Mouse (Mus musculus): ENCODE measurements around the gene Bpifb6. TPM values are rescaled to one million over a fixed set of nuclear protein-coding genes. Genes with fewer than 3 reads are reported as not detected.

Gene Bpifb6
- total RNA-seq (2017) = not detected in 2 replicates

DNA sequence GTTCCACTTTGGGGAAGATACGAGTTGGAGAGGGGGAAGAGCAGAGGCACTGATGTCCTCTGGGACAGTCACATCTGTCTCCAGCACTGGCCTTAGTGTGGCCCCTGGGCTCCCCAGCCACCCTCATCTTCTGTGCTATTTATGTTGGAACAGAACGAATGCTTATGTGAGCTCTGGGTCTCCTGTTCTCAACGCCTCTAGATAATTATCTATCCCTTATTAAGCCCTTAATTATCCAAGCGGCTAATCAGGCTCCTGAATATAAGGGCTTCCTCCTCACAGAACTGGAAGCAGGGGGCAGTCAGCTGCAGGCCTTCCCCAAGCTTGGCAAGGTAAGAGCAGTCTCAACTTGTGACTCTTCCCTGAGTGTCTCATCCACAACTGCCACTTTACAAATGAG lies at the start of gene Bpifb6:
TSS of gene Bpifb6 (plus strand) at position 301 of the 400 bp plus-strand sequence.
- no peak for ATAC-seq (replicated peaks in 1 of 2; ENCODE audit: insufficient read depth in 1 of 2, low FRiP score in 2 of 2, low TSS enrichment in 1 of 2, low read depth in 1 of 2, poor library complexity in 2 of 2, severe bottlenecking in 2 of 2)

GRCm38 (mm10) chr2:153851030-153851360 lies 49.2 kb upstream of the Bpifb6 start:
- ATAC-seq (replicated peaks in 1 of 2; ENCODE audit: insufficient read depth in 1 of 2, low FRiP score in 2 of 2, low TSS enrichment in 1 of 2, low read depth in 1 of 2, poor library complexity in 2 of 2, severe bottlenecking in 2 of 2) = peak; percentile 74 to 83

GRCm38 (mm10) chr2:153853544-153853943 lies 46.6 kb upstream of the Bpifb6 start:
- no peak for ATAC-seq (replicated peaks in 1 of 2; ENCODE audit: insufficient read depth in 1 of 2, low FRiP score in 2 of 2, low TSS enrichment in 1 of 2, low read depth in 1 of 2, poor library complexity in 2 of 2, severe bottlenecking in 2 of 2)

DNA sequence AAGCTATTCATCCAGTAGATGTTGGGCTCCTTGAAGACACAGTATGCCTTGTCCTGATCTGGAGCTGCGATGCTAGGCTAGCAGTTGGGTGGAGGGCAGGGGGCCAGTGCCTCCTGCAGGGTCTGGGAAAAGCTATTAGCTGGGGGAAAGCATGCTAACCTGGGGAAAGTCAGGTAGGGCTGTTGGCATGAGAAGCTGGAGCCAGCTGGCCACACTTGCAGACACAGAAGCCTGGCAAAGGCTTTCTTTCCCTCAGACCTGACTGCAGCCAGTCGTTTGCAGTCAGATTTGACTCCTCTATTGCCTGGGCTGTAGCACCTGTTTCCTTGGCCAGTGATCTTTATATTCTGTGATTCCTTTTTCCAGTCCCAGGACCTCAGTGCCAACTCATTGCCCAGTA lies 40.6 kb upstream of the Bpifb6 start:
- ATAC-seq (replicated peaks in 1 of 2; ENCODE audit: insufficient read depth in 1 of 2, low FRiP score in 2 of 2, low TSS enrichment in 1 of 2, low read depth in 1 of 2, poor library complexity in 2 of 2, severe bottlenecking in 2 of 2) = no peak

GRCm38 (mm10) chr2:153860315-153860714 lies 39.9 kb upstream of the Bpifb6 start:
- no peak for ATAC-seq (replicated peaks in 1 of 2; ENCODE audit: insufficient read depth in 1 of 2, low FRiP score in 2 of 2, low TSS enrichment in 1 of 2, low read depth in 1 of 2, poor library complexity in 2 of 2, severe bottlenecking in 2 of 2)

- no peak for ATAC-seq (replicated peaks in 1 of 2; ENCODE audit: insufficient read depth in 1 of 2, low FRiP score in 2 of 2, low TSS enrichment in 1 of 2, low read depth in 1 of 2, poor library complexity in 2 of 2, severe bottlenecking in 2 of 2)
Observed at GRCm38 (mm10) chr2:153860715-153861114, 39.5 kb upstream of the Bpifb6 start.

GRCm38 (mm10) chr2:153861960-153862359 lies 38.2 kb upstream of the Bpifb6 start:
- no peak for ATAC-seq (replicated peaks in 1 of 2; ENCODE audit: insufficient read depth in 1 of 2, low FRiP score in 2 of 2, low TSS enrichment in 1 of 2, low read depth in 1 of 2, poor library complexity in 2 of 2, severe bottlenecking in 2 of 2)

GRCm38 (mm10) chr2:153870984-153871383 lies 29.2 kb upstream of the Bpifb6 start, which contains the start of gene Sun5:
Gene Sun5, minus strand, starts transcription at chr2:153871084.
- no peak for ATAC-seq (replicated peaks in 1 of 2; ENCODE audit: insufficient read depth in 1 of 2, low FRiP score in 2 of 2, low TSS enrichment in 1 of 2, low read depth in 1 of 2, poor library complexity in 2 of 2, severe bottlenecking in 2 of 2)

DNA sequence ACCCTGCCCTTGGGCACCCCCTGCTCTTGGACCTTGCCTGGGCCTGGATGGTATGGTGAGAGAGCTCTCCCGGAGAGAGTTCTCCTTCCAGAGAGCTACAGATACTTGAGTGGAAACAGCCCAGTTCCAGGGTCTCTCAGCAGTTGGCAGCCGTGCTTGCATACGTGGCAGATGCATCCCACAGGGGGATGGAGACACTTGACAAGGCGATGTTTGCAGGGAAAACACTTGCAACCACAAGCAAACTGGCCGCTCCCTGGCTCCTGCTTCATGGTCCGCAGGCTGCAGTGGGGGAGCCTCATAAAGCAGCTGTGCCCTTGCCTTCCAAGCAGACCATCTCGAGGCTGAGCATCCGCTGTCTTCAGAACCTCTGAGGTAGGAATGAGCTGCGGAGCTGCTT lies 25.4 kb upstream of the Bpifb6 start, which contains the start of gene Bpifb2:
TSS of gene Bpifb2 (plus strand) at position 301 of the 400 bp plus-strand sequence.
- ATAC-seq (replicated peaks in 1 of 2; ENCODE audit: insufficient read depth in 1 of 2, low FRiP score in 2 of 2, low TSS enrichment in 1 of 2, low read depth in 1 of 2, poor library complexity in 2 of 2, severe bottlenecking in 2 of 2) = no peak

- no peak for ATAC-seq (replicated peaks in 1 of 2; ENCODE audit: insufficient read depth in 1 of 2, low FRiP score in 2 of 2, low TSS enrichment in 1 of 2, low read depth in 1 of 2, poor library complexity in 2 of 2, severe bottlenecking in 2 of 2)
Observed at GRCm38 (mm10) chr2:153899111-153899510, 1.1 kb upstream of the Bpifb6 start.

DNA sequence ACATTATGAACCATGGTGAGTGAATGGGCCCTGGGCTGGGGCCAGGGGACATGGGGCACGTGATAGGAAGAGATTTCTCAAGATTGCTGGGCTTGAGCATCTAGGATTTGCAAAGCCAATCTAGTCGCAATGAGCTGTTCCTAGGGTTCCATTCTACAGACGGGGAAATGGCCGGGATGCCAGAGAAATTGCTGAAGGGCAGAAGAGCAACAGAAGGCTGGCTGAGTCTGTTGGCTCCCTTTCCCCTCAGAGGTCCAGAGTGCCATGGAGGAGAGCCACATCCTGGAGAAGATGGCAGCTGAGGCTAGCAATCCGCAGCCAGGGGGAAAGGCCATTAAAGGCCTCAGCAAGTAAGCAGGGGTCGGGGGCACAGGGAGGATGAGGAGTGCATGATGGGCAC lies 2.5 kb downstream of the Bpifb6 start:
- no peak for ATAC-seq (replicated peaks in 1 of 2; ENCODE audit: insufficient read depth in 1 of 2, low FRiP score in 2 of 2, low TSS enrichment in 1 of 2, low read depth in 1 of 2, poor library complexity in 2 of 2, severe bottlenecking in 2 of 2)

DNA sequence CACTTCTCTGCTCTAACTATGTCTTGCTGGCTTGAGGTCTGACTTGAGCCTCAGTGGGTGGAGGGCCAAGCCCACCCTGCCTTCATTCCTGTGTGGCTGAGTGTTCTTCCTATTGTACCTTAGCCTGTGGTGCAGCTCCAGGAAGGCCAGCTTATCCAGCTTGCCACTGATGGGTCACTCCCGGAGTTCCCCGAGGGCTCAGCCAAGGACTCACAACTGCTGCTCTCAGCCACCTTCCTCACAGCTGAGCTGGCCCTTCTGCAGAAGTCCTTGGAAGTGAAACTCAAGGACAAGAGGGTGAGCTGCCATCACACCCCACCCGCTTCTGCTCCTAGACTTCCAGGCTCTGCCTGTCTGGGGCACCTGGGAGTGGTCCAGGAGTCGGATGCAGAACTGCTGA lies 6.4 kb downstream of the Bpifb6 start:
- ATAC-seq (replicated peaks in 1 of 2; ENCODE audit: insufficient read depth in 1 of 2, low FRiP score in 2 of 2, low TSS enrichment in 1 of 2, low read depth in 1 of 2, poor library complexity in 2 of 2, severe bottlenecking in 2 of 2) = no peak

DNA sequence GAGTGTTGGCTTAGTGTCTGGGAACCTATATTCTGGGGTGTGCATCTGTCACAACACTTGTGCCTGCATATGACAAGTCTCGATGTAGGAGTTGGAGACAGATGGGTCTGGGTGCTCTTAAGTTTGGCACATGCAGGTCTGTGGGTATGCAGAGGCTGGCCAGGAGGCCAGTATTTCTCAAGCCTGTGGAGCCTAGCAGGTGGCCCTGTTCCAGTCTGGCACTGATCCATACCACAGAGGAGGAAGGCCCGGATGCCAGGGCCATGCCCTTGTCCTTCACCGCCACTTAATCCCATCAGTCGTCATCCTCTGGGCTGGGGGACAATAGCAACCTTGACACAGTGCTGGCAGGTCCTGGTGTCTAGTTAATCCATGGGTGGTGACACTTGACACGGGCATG lies 14.0 kb downstream of the Bpifb6 start:
- peak in 1 of 2 experiments; percentile 8; a peak in 1 of 4 replicates for ATAC-seq (replicated peaks in 1 of 2; ENCODE audit: insufficient read depth in 1 of 2, low FRiP score in 2 of 2, low TSS enrichment in 1 of 2, low read depth in 1 of 2, poor library complexity in 2 of 2, severe bottlenecking in 2 of 2)

DNA sequence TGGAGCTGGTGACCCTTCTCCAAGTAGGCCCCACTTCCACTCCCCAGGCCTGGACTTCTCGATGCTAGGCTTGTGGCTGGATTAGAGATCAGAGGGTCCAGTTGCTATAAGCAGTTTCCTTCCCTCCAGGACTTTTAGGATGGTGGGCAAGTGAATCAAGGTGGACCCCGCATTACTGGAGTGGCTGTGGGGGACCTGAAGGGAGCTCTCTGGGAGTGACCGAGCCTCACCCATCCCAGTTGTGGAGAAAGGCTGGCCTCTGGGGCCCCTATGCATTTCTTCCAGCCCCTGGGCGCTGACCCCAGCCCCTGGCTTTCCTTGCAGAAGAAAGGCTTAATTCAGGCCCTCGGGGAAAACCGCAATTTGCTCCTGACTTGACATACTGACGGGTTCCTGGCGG lies 17.7 kb downstream of the Bpifb6 start, which contains the start of gene Bpifb3:
TSS of gene Bpifb3 (plus strand) at position 301 of the 400 bp plus-strand sequence.
- no peak for ATAC-seq (replicated peaks in 1 of 2; ENCODE audit: insufficient read depth in 1 of 2, low FRiP score in 2 of 2, low TSS enrichment in 1 of 2, low read depth in 1 of 2, poor library complexity in 2 of 2, severe bottlenecking in 2 of 2)

GRCm38 (mm10) chr2:153921246-153921645 lies 21.1 kb downstream of the Bpifb6 start:
- ATAC-seq (replicated peaks in 1 of 2; ENCODE audit: insufficient read depth in 1 of 2, low FRiP score in 2 of 2, low TSS enrichment in 1 of 2, low read depth in 1 of 2, poor library complexity in 2 of 2, severe bottlenecking in 2 of 2) = no peak

GRCm38 (mm10) chr2:153929871-153930413 lies 29.8 kb downstream of the Bpifb6 start:
- ATAC-seq (replicated peaks in 1 of 2; ENCODE audit: insufficient read depth in 1 of 2, low FRiP score in 2 of 2, low TSS enrichment in 1 of 2, low read depth in 1 of 2, poor library complexity in 2 of 2, severe bottlenecking in 2 of 2) = peak; percentile 70 to 82

- no peak for ATAC-seq (replicated peaks in 1 of 2; ENCODE audit: insufficient read depth in 1 of 2, low FRiP score in 2 of 2, low TSS enrichment in 1 of 2, low read depth in 1 of 2, poor library complexity in 2 of 2, severe bottlenecking in 2 of 2)
Observed at GRCm38 (mm10) chr2:153931125-153931524, 30.9 kb downstream of the Bpifb6 start.

GRCm38 (mm10) chr2:153933311-153933710 lies 33.1 kb downstream of the Bpifb6 start:
- no peak for ATAC-seq (replicated peaks in 1 of 2; ENCODE audit: insufficient read depth in 1 of 2, low FRiP score in 2 of 2, low TSS enrichment in 1 of 2, low read depth in 1 of 2, poor library complexity in 2 of 2, severe bottlenecking in 2 of 2)

DNA sequence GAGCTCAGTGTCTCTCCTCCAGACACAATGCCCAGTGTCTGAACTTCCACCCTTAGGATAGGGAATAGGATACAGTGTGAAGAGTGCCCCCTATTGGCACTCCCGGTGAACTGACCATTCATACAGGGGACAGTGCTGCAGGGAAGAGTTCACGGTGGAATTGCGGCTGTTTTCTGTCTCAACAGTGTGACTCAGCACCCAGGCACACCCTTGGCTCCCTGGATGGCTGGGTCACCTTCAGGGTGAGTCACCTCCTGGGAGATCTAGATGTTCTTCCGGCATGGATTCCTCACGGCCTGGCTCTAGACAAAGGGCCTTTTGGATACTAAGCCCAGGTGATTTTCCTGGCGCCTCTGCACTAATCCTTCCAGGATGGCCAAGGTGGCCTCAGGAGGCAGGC lies 35.2 kb downstream of the Bpifb6 start:
- no peak for ATAC-seq (replicated peaks in 1 of 2; ENCODE audit: insufficient read depth in 1 of 2, low FRiP score in 2 of 2, low TSS enrichment in 1 of 2, low read depth in 1 of 2, poor library complexity in 2 of 2, severe bottlenecking in 2 of 2)
